Mouse (Mus musculus) forebrain, embryonic 15.5 days (tissue): Measurements from ENCODE around the gene Slit3. TPM values are rescaled to one million over a fixed set of nuclear protein-coding genes. Genes with fewer than 3 reads are reported as not detected.

ENCODE experiments used
- ATAC-seq: fragments of 200-750 bp; cut with Nextera tagmentation; replicated peaks from 2 replicates; pipeline ENCODE4 v1.8.0; 2017; ENCODE audit warnings: mild to moderate bottlenecking, moderate TSS enrichment, moderate library complexity
- H3K27ac ChIP-seq: fragments of 300-500 bp; sonication (generic); replicated peaks from 2 replicates; pipeline ENCODE4 v1.5.1; 2015; ENCODE audit warnings: mild to moderate bottlenecking, inconsistent platforms
- H3K27me3 ChIP-seq: fragments of 300-500 bp; sonication (generic); 2 replicates; pipeline ENCODE4 v1.6.1; 2015; ENCODE audit warnings: inconsistent platforms
- H3K36me3 ChIP-seq: fragments of 300-500 bp; sonication (generic); 2 replicates; pipeline ENCODE4 v1.6.1; 2015; ENCODE audit warnings: mild to moderate bottlenecking, inconsistent platforms
- H3K4me1 ChIP-seq: fragments of 300-500 bp; sonication (generic); 2 replicates; pipeline ENCODE4 v1.6.1; 2015; ENCODE audit warnings: inconsistent platforms
- H3K4me2 ChIP-seq: fragments of 300-500 bp; sonication (generic); replicated peaks from 2 replicates; pipeline ENCODE4 v1.6.1; 2015; ENCODE audit warnings: mild to moderate bottlenecking, inconsistent platforms
- H3K4me3 ChIP-seq: fragments of 300-500 bp; sonication (generic); 2 replicates; pipeline ENCODE4 v1.5.1; 2015; ENCODE audit warnings: mild to moderate bottlenecking, inconsistent platforms
- H3K9ac ChIP-seq: fragments of 300-500 bp; sonication (generic); replicated peaks from 2 replicates; pipeline ENCODE4 v1.6.1; 2015; ENCODE audit warnings: mild to moderate bottlenecking, inconsistent platforms
- H3K9me3 ChIP-seq: fragments of 300-500 bp; sonication (generic); 2 replicates; pipeline ENCODE4 v1.6.1; 2016; ENCODE audit warnings: inconsistent platforms
- WGBS: fragments of 180-500 bp; shearing (Covaris S2); methylation state at CpG from one replicate; pipeline ENCODE4 v1.1.7; 2015; ENCODE audit warnings: mixed read lengths; 5-methylcytosine and 5-hydroxymethylcytosine counted together
- polyA plus RNA-seq: library from polyadenylated mRNA; unstranded; fragments of >200 nt; fragmentation: Nextera tagmentation; extraction: Ambion mirVana; gene quantifications from 2 replicates; pipeline ENCODE4 v1.2.1, GENCODE M21; 2015

The Slit3 gene
- polyA plus RNA-seq, 1 experiment from 2014 or later: 6.4 TPM

- H3K27me3 ChIP-seq: no peaks in the 10 kb centered on the region
- H3K4me3 ChIP-seq: no peak overlapping the region
- 85% methylated on average over 6 of the region's 6 CpGs for WGBS
- no peaks in the 10 kb centered on the region for H3K36me3 ChIP-seq
- no peak for ATAC-seq
- H3K4me2 ChIP-seq: no peak overlapping the region
- H3K9ac ChIP-seq: no peak overlapping the region
- H3K4me1 ChIP-seq: peaks cover 13% of the 10 kb centered on the region
- no peak overlapping the region for H3K27ac ChIP-seq
- H3K9me3 ChIP-seq: no peaks in the 10 kb centered on the region
Measured at GRCm38 (mm10) chr11:35437510-35437909, 316.5 kb downstream of the Slit3 start.

GRCm38 (mm10) chr11:35440186-35440585, 319.2 kb downstream of the Slit3 start:
- peak overlapping the region; percentile 55 for H3K27ac ChIP-seq
- H3K9ac ChIP-seq: no peak overlapping the region
- peaks cover 6% of the 10 kb centered on the region; the same call in 1 of the 2 replicates for H3K27me3 ChIP-seq
- H3K4me1 ChIP-seq: peaks cover 13% of the 10 kb centered on the region
- no peaks in the 10 kb centered on the region for H3K9me3 ChIP-seq
- H3K4me2 ChIP-seq: no peak overlapping the region
- 20% methylated on average over 11 of the region's 11 CpGs for WGBS
- H3K36me3 ChIP-seq: no peaks in the 10 kb centered on the region
- H3K4me3 ChIP-seq: no peak overlapping the region
- ATAC-seq: peak; percentile 69

GRCm38 (mm10) chr11:35444489-35445100, 323.6 kb downstream of the Slit3 start:
- no peak overlapping the region for H3K4me3 ChIP-seq
- H3K27me3 ChIP-seq: peaks cover 24% of the 10 kb centered on the region; the same call in 1 of the 2 replicates
- 82% methylated on average over 6 of the region's 6 CpGs for WGBS
- H3K4me1 ChIP-seq: peaks cover 18% of the 10 kb centered on the region
- H3K36me3 ChIP-seq: no peaks in the 10 kb centered on the region
- H3K9ac ChIP-seq: no peak overlapping the region
- no peaks in the 10 kb centered on the region for H3K9me3 ChIP-seq
- H3K27ac ChIP-seq: no peak overlapping the region
- ATAC-seq: no peak
- H3K4me2 ChIP-seq: no peak overlapping the region

- H3K4me3 ChIP-seq: no peak overlapping the region
- 0 out of 2 replicates have a peak, but pooled peaks cover 8% of the 10 kb centered on the region for H3K4me1 ChIP-seq
- no peaks in the 10 kb centered on the region for H3K9me3 ChIP-seq
- H3K27me3 ChIP-seq: peaks cover 55% of the 10 kb centered on the region
- H3K36me3 ChIP-seq: no peaks in the 10 kb centered on the region
- WGBS: 81% methylated on average over 9 of the region's 9 CpGs
- H3K27ac ChIP-seq: no peak overlapping the region
- no peak overlapping the region for H3K9ac ChIP-seq
- no peak for ATAC-seq
- H3K4me2 ChIP-seq: no peak overlapping the region
Measured at GRCm38 (mm10) chr11:35447951-35448350, 326.9 kb downstream of the Slit3 start.

GRCm38 (mm10) chr11:35449199-35449598, 328.2 kb downstream of the Slit3 start:
- Histone ChIP-seq H3K9ac (no peak overlapping the region), H3K4me3 (no peak overlapping the region), H3K4me1 (peaks cover 12% of the 10 kb centered on the region), H3K27ac (no peak overlapping the region), H3K9me3 (no peaks in the 10 kb centered on the region), H3K27me3 (peaks cover 63% of the 10 kb centered on the region), H3K36me3 (no peaks in the 10 kb centered on the region), H3K4me2 (no peak overlapping the region)
- ATAC-seq: no peak
- 83% methylated on average over 6 of the region's 6 CpGs for whole genome bisulfite sequencing

GRCm38 (mm10) chr11:35451636-35452035, 330.6 kb downstream of the Slit3 start:
- Histone ChIP-seq H3K27me3 (peaks cover 79% of the 10 kb centered on the region), H3K4me3 (no peak overlapping the region), H3K9me3 (no peaks in the 10 kb centered on the region), H3K4me2 (no peak overlapping the region), H3K9ac (no peak overlapping the region), H3K4me1 (peaks cover 17% of the 10 kb centered on the region), H3K27ac (no peak overlapping the region), H3K36me3 (no peaks in the 10 kb centered on the region)
- WGBS: 31% methylated on average over 4 of the region's 4 CpGs
- ATAC-seq: 0 out of 2 replicates have a peak, but pooled peaks have one; percentile 32

GRCm38 (mm10) chr11:35452413-35452812, 331.4 kb downstream of the Slit3 start:
- H3K4me3 ChIP-seq: no peak overlapping the region
- no peaks in the 10 kb centered on the region for H3K9me3 ChIP-seq
- peaks cover 87% of the 10 kb centered on the region for H3K27me3 ChIP-seq
- no peaks in the 10 kb centered on the region for H3K36me3 ChIP-seq
- H3K4me2 ChIP-seq: no peak overlapping the region
- peak; percentile 82 for ATAC-seq
- 22% methylated on average over 5 of the region's 5 CpGs for WGBS
- no peak overlapping the region for H3K27ac ChIP-seq
- peaks cover 17% of the 10 kb centered on the region for H3K4me1 ChIP-seq
- no peak overlapping the region for H3K9ac ChIP-seq

GRCm38 (mm10) chr11:35454191-35454725, 333.2 kb downstream of the Slit3 start:
- 0 out of 2 replicates have a peak, but pooled peaks have one; percentile 29 for ATAC-seq
- no peak overlapping the region for H3K4me2 ChIP-seq
- H3K27me3 ChIP-seq: peaks cover 87% of the 10 kb centered on the region
- H3K4me3 ChIP-seq: no peak overlapping the region
- no peak overlapping the region for H3K9ac ChIP-seq
- 2% methylated on average over 10 of the region's 10 CpGs for WGBS
- H3K9me3 ChIP-seq: no peaks in the 10 kb centered on the region
- H3K4me1 ChIP-seq: peaks cover 17% of the 10 kb centered on the region
- H3K27ac ChIP-seq: no peak overlapping the region
- no peaks in the 10 kb centered on the region for H3K36me3 ChIP-seq

- Histone ChIP-seq H3K4me3 (no peak overlapping the region), H3K9me3 (no peaks in the 10 kb centered on the region), H3K9ac (no peak overlapping the region), H3K4me2 (no peak overlapping the region), H3K27me3 (peaks cover 88% of the 10 kb centered on the region), H3K36me3 (no peaks in the 10 kb centered on the region), H3K4me1 (peaks cover 20% of the 10 kb centered on the region), H3K27ac (no peak overlapping the region)
- ATAC-seq: no peak
- 10% methylated on average over 4 of the region's 4 CpGs for WGBS
Measured at GRCm38 (mm10) chr11:35454781-35455180, 333.8 kb downstream of the Slit3 start.

GRCm38 (mm10) chr11:35458068-35458467, 337.0 kb downstream of the Slit3 start:
- no peaks in the 10 kb centered on the region for H3K36me3 ChIP-seq
- H3K27ac ChIP-seq: no peak overlapping the region
- H3K9me3 ChIP-seq: no peaks in the 10 kb centered on the region
- H3K4me2 ChIP-seq: no peak overlapping the region
- no peak overlapping the region for H3K4me3 ChIP-seq
- 47% methylated on average over 2 of the region's 2 CpGs for WGBS
- ATAC-seq: no peak
- peaks cover 74% of the 10 kb centered on the region for H3K27me3 ChIP-seq
- no peak overlapping the region for H3K9ac ChIP-seq
- peaks cover 18% of the 10 kb centered on the region for H3K4me1 ChIP-seq

- no peak overlapping the region for H3K9ac ChIP-seq
- ATAC-seq: no peak
- 60% methylated on average over 6 of the region's 6 CpGs for WGBS
- no peaks in the 10 kb centered on the region for H3K9me3 ChIP-seq
- H3K36me3 ChIP-seq: no peaks in the 10 kb centered on the region
- H3K4me1 ChIP-seq: no peaks in the 10 kb centered on the region
- no peak overlapping the region for H3K4me3 ChIP-seq
- H3K27me3 ChIP-seq: peaks cover 22% of the 10 kb centered on the region; the same call in 1 of the 2 replicates
- no peak overlapping the region for H3K4me2 ChIP-seq
- no peak overlapping the region for H3K27ac ChIP-seq
Measured at GRCm38 (mm10) chr11:35466701-35467100, 345.7 kb downstream of the Slit3 start.

GRCm38 (mm10) chr11:35468847-35469246, 347.8 kb downstream of the Slit3 start:
- no peak for ATAC-seq
- Histone ChIP-seq H3K4me2 (no peak overlapping the region), H3K9me3 (no peaks in the 10 kb centered on the region), H3K27ac (no peak overlapping the region), H3K4me3 (no peak overlapping the region), H3K27me3 (peaks cover 23% of the 10 kb centered on the region), H3K36me3 (no peaks in the 10 kb centered on the region), H3K9ac (no peak overlapping the region), H3K4me1 (no peaks in the 10 kb centered on the region)
- WGBS: 86% methylated on average over 7 of the region's 7 CpGs

- no peak overlapping the region for H3K27ac ChIP-seq
- H3K36me3 ChIP-seq: no peaks in the 10 kb centered on the region
- peaks cover 23% of the 10 kb centered on the region for H3K27me3 ChIP-seq
- H3K4me1 ChIP-seq: no peaks in the 10 kb centered on the region
- no peaks in the 10 kb centered on the region for H3K9me3 ChIP-seq
- ATAC-seq: no peak
- 72% methylated on average over 4 of the region's 4 CpGs for WGBS
- H3K4me3 ChIP-seq: no peak overlapping the region
- no peak overlapping the region for H3K9ac ChIP-seq
- H3K4me2 ChIP-seq: no peak overlapping the region
Measured at GRCm38 (mm10) chr11:35469940-35470339, 348.9 kb downstream of the Slit3 start.
